Mouse (Mus musculus) activated CD4-positive, CD25-positive, alpha-beta regulatory T cell, adult 9 weeks (primary cell): ENCODE measurements around the gene Fbxl19. TPM values are rescaled to one million over a fixed set of nuclear protein-coding genes. Genes with fewer than 3 reads are reported as not detected.

Experiments
- polyA plus RNA-seq: library from polyadenylated mRNA; unstranded; fragments of 100-300 nt; shearing (Covaris generic); gene quantifications from one replicate; pipeline ENCODE4 v1.2.1, GENCODE M21; 2017

The Fbxl19 gene
- 0.89 TPM for polyA plus RNA-seq

DNA sequence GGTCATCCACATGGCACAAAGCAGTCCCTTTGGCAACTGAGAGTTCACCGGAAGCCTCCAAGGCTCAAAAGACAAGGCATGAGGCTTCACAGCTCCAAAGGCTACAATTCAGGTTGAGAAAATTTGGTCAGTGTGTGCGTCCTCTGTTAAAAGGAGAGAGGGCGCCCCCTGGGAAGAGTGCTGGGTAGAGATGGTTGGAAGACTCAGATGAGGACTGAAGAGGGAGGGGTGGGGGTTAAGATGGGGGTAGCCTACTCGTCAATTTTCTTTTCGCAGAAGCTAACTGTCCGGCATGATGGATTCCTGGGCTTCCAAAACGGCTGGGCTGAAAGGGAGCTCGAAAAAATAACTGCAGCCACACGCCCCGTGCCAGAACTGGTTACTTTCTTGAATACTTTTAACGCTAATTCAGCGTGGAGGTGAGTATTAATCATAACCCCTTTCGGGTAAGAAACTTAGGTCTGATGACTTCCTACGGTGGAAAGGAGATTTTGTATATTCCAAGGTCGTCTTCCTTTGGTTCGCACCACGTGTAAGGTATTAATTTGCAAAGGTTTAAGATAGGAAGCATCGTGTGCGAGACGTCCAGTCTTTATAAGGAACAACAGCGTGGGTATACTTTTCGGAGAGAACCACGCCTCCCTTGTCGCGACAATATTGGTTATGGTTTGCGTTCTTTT is at the start of gene Fbxl19:
Fbxl19 (plus strand) TSS at position 178 of the 680 bp plus-strand sequence.

GRCm38 (mm10) chr7:127708207-127709078 is 35.9 kb upstream of the Fbxl19 start, which contains the start of gene Bcl7c:
Gene Bcl7c, minus strand, starts transcription at chr7:127708933.

GRCm38 (mm10) chr7:127712461-127713385 is 31.6 kb upstream of the Fbxl19 start, which contains the start of gene Ctf1:
Gene Ctf1, plus strand, starts transcription at chr7:127712736.

GRCm38 (mm10) chr7:127732066-127732465 is 12.3 kb upstream of the Fbxl19 start, which contains the start of gene Ctf2:
Gene Ctf2, minus strand, starts transcription at chr7:127732166.

DNA sequence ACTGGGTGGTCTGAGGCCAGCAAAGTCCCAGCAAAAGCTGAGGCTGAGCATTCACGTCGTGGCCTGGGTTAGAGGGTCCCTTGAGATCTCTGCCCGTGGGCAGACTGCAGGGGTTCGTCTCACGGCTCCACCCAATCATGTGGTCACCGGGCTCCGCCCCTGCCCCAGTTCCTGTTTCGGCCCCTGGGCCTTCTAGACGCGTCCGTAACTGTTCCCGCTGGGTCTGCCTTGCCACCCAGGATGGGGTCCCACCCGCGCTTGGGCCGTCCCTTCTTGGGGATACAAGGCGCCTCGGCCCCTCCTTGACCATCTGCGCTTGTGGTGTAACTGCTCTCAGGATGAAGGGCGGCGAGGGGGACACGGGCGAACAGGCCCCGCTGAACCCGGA is 25.3 kb downstream of the Fbxl19 start, which contains the start of gene Orai3:
Orai3 (plus strand) TSS at position 165 of the 388 bp plus-strand sequence.

GRCm38 (mm10) chr7:127776426-127776825 is 32.1 kb downstream of the Fbxl19 start, which contains the start of gene Setd1a:
Gene Setd1a, plus strand, starts transcription at chr7:127776670.

DNA sequence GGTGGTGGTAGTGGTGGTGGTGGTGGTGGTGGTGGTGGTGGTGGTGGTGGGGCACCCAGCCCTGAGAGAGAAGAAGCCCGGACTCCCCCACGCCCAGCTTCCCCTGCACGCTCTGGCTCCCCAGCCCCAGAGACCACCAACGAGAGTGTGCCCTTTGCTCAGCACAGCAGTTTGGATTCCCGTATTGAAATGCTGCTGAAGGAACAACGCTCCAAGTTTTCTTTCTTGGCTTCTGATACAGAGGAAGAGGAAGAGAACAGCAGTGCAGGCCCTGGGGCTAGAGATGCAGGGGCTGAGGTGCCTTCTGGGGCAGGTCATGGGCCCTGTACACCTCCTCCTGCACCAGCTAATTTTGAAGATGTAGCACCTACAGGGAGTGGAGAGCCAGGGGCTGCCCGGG is 41.0 kb downstream of the Fbxl19 start, which contains the start of gene Gm49388:
Gm49388 (plus strand) TSS at position 301 of the 400 bp plus-strand sequence.

GRCm38 (mm10) chr7:127800435-127801009 is 56.2 kb downstream of the Fbxl19 start, which contains the start of gene Hsd3b7:
Gene Hsd3b7, plus strand, starts transcription at chr7:127800604.

Other genes starting within 250 kb of the Fbxl19 start
- gene Srcap, start 232.6 kb upstream of the Fbxl19 start, polyA plus RNA-seq, result 92.7 TPM
- gene Gm42715, start 225.0 kb upstream of the Fbxl19 start, polyA plus RNA-seq, result 9.3 TPM
- gene Tmem265, start 183.2 kb upstream of the Fbxl19 start, polyA plus RNA-seq, result 10.7 TPM
- gene Phkg2, start 171.2 kb upstream of the Fbxl19 start, polyA plus RNA-seq, result 99.1 TPM
- 0.99 TPM for gene Ccdc189, start 155.9 kb upstream of the Fbxl19 start, polyA plus RNA-seq
- 137 TPM for gene Rnf40, start 155.8 kb upstream of the Fbxl19 start, polyA plus RNA-seq
- 1.3 TPM for gene Zfp629, start 128.7 kb upstream of the Fbxl19 start, polyA plus RNA-seq
- gene Bcl7c, start 35.6 kb upstream of the Fbxl19 start, polyA plus RNA-seq, result 20.6 TPM
- gene Ctf1, start 31.8 kb upstream of the Fbxl19 start, polyA plus RNA-seq, result not detected
- not detected for gene Ctf2, start 12.4 kb upstream of the Fbxl19 start, polyA plus RNA-seq
- 32.8 TPM for gene Orai3, start 25.3 kb downstream of the Fbxl19 start, polyA plus RNA-seq
- 1.5 TPM for gene Setd1a, start 32.1 kb downstream of the Fbxl19 start, polyA plus RNA-seq
- not detected for gene Gm49388, start 41.1 kb downstream of the Fbxl19 start, polyA plus RNA-seq
- 4.9 TPM for gene Hsd3b7, start 56.1 kb downstream of the Fbxl19 start, polyA plus RNA-seq
- gene Stx4a, start 79.8 kb downstream of the Fbxl19 start, polyA plus RNA-seq, result 168 TPM
- gene Stx1b, start 80.0 kb downstream of the Fbxl19 start, polyA plus RNA-seq, result not detected
- gene Zfp646, start 131.7 kb downstream of the Fbxl19 start, polyA plus RNA-seq, result 65.1 TPM
- 21.6 TPM for gene Zfp668, start 132.3 kb downstream of the Fbxl19 start, polyA plus RNA-seq
- gene Prss53, start 146.4 kb downstream of the Fbxl19 start, polyA plus RNA-seq, result 0.81 TPM
- gene Gm21974, start 150.9 kb downstream of the Fbxl19 start, polyA plus RNA-seq, result not detected
- 54.2 TPM for gene Vkorc1, start 151.1 kb downstream of the Fbxl19 start, polyA plus RNA-seq
- 52.5 TPM for gene Bckdk, start 159.5 kb downstream of the Fbxl19 start, polyA plus RNA-seq
- 51.7 TPM for gene Kat8, start 168.0 kb downstream of the Fbxl19 start, polyA plus RNA-seq
- not detected for gene Prss8, start 185.6 kb downstream of the Fbxl19 start, polyA plus RNA-seq
- 5.0 TPM for gene Prss36, start 202.2 kb downstream of the Fbxl19 start, polyA plus RNA-seq
- 135 TPM for gene Fus, start 222.9 kb downstream of the Fbxl19 start, polyA plus RNA-seq
- gene Pycard, start 249.3 kb downstream of the Fbxl19 start, polyA plus RNA-seq, result 339 TPM